Mouse (Mus musculus): Measurements from ENCODE around the gene Ccnb1ip1.

Ccnb1ip1 gene

GRCm38 (mm10) chr14:50782166-50782565 is 25.4 kb downstream of the Ccnb1ip1 start:
- no peak for DNase-seq

- DNase-seq: no peak
Measured at GRCm38 (mm10) chr14:50771342-50771741, 36.2 kb downstream of the Ccnb1ip1 start.

DNA sequence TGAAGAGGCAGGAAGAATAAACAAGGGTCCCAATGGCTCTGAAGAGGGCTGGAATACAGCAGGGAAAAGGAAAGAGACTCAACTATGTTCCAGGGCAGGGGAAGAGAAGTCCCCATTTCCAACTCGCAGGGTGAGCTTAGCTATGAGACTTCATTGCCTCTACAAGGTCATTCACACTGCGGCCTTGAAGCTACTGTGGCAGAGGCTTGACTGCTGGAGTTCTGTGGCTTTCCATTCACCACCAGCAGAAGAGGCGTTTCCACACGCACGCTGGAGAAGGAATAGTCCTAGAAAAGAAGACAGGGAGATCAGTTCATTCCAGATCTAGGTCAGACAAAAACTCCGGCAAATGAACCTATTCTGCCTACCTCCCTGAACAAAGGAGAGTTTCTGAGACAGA is 41.8 kb downstream of the Ccnb1ip1 start:
- DNase-seq: no peak

GRCm38 (mm10) chr14:50758416-50759085 is 49.0 kb downstream of the Ccnb1ip1 start:
- no peak for DNase-seq

DNA sequence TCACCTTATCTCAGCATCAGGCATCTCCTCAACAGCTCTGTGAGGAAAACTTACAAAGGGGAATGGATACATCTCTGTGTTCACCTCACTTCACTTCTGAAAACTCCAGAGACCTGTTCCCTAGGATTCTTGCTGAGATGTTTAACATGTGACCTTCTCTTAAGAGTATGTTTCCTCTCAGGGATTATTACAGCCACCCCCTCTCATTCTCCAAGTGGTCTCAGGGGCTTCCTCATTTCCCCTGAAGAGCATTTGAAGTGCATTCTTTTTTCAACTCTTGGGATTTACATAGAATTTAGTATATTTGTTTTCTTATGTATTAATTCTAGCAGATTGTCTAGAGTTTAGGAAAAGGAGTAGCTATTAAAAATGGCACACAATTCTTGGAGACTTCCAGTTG is 62.5 kb downstream of the Ccnb1ip1 start, which contains the start of gene Olfr749:
Gene Olfr749, minus strand, starts transcription at position 101 of the 400 bp plus-strand sequence.
- no peak for DNase-seq

DNA sequence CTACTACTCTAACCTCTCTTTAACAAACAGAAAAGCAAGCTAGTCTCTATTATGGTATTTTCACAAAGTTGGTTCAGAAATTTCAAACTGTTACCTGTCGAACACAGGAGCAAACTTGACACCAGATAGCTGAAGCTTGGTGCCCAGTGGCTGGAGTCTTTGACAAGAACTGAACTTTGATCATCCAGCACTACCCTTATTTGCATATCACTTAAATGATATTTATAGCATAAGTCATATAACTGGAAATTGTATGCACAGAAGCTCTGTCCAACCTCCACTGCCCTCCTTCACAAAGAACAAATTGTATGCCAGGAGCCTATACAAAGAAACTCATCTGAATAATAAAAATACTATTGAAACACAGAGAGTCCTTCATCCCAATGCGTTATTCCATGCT is 65.9 kb downstream of the Ccnb1ip1 start:
- no peak for DNase-seq

GRCm38 (mm10) chr14:50740334-50740733 is 67.2 kb downstream of the Ccnb1ip1 start:
- DNase-seq: no peak

All from right cerebral cortex, postnatal 4 days (tissue).